Mouse (Mus musculus) adrenal gland, postnatal 10 days (tissue): Measurements from ENCODE around the gene Os9. TPM values are rescaled to one million over a fixed set of nuclear protein-coding genes. Genes with fewer than 3 reads are reported as not detected.
"Not testable (repeated sequence)": the region's sequence is repeated elsewhere in the genome, so short reads cannot be mapped to it uniquely, and the experiment has no call there.

ENCODE experiments used
- DNase-seq: peaks from one replicate; pipeline ENCODE4 v3.0.0; 2021; ENCODE audit warnings: mixed read lengths
- total RNA-seq, 2 experiments: library from RNA; stranded (reverse); gene quantifications; 2 replicates each; pipeline ENCODE4 v1.2.3; 2021

Os9 gene
- total RNA-seq, 2 experiments from 2014 or later = 82.0 to 88.6 TPM

DNA sequence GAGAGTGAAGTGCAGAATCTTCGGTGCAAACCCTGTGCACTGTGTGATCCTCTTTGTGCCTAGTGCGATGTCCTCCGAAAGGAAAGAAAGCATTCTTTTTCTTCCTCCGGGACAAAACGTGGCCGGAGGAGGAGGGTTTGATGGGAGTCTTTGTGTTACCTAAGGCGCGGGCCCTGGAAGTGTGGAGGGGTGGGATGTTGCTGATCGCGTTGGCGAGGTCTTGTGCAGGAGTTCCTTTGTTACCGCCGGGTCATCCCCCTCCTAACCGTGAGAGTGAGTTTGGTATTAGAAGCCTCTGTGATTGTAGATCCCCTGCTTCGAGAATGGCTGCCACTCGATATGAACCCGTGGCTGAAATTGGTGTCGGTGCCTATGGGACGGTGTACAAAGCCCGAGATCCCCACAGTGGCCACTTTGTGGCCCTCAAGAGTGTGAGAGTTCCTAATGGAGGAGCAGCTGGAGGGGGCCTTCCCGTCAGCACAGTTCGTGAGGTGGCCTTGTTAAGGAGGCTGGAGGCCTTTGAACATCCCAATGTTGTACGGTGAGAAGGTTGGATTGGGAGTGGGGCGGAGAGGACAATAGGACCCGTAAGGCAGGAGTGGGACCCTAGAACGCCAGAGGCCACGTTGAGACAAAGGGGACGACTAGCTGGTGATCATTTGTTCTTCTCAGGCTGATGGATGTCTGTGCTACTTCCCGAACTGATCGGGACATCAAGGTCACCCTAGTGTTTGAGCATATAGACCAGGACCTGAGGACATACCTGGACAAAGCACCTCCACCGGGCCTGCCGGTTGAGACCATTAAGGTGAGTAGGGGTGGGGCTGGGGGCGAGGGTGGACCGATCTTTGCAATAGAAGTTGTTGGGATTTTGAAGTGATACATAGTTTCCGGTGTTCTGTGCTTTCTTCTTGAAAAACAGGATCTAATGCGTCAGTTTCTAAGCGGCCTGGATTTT, 56.7 kb downstream of the Os9 start:
- no peak for DNase-seq

DNA sequence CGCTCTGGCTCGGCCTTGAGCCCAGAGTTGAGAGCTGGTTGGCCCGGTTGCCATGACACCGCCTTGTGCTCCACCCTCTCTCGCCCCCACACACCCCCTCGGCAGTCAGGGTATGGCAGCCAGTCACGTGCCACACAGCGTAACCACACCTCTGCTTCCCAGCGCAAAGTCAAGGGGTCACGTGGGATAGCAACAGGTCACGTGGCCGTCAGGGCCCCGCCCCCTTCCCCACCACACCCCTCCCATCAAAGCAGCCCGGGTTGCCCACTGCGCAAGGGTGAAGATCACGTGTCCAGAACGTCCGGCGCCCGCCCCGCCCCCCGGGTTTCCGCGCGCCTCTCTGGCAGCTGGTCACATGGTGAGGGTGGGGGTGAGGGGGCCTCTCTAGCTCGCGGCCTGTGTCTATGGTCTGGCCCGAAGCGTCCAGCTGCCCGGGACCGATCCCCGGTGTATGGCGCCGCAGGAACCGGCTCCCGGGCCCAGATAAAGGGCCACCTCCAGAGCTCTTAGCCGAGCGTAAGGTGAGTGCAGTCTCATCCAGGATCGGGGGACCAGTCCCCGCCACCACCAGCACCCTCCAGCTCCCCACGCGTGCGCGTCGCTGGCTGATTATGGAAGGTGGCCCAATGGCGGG, 57.6 kb downstream of the Os9 start, which contains the start of gene Cdk4:
Gene Cdk4 (plus strand): TSS at position 296 of the 634 bp plus-strand sequence.
- DNase-seq = peak; percentile 100

DNA sequence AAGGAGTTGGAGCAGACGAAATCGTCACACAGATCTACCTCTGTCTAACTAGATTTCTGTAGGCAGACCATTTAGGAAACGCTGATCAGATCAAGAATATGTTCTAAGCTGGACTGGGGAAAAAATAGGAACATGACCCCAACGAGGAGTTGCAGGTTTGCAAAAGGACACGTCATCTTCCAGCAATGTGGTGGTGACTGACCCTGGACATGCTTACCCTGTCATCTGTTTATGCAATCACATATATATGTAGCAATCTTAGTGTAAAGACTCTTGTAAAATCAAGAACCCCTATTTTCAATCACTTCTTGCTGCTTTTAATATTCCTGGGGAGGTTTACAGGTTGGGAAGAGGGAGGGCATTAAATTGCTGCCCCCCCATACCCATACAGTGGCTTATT, 58.4 kb downstream of the Os9 start:
- no peak for DNase-seq

GRCm38 (mm10) chr10:127062101-127062500, 58.8 kb downstream of the Os9 start:
- DNase-seq = not testable (repeated sequence)

DNA sequence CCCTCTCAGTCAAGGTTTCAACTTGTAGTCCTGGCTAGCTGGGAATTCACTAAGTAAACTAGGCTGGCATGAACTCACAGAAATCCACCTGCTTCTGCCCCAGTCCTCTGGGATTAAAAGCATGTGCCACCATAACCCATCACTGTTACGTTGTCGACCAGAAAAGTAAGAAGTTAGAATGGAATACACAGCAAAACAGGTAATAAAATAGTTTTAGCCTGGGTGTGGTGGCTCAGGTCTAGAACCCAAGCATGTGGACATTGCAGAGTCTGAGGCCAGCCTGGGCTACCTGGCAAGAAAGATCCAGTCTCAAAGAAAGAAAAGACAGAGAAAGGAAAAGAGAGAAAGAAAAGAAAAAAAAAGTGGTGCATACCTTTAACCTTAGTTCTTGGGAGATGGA, 59.4 kb downstream of the Os9 start:
- DNase-seq = no peak

GRCm38 (mm10) chr10:127061085-127061484, 59.8 kb downstream of the Os9 start:
- DNase-seq = no peak

- peak; percentile 74 for DNase-seq
These were observed 60.7 kb downstream of the Os9 start, which contains the start of gene March9 for GRCm38 (mm10) chr10:127059968-127060916. Gene March9, minus strand, starts transcription at chr10:127060184.

DNA sequence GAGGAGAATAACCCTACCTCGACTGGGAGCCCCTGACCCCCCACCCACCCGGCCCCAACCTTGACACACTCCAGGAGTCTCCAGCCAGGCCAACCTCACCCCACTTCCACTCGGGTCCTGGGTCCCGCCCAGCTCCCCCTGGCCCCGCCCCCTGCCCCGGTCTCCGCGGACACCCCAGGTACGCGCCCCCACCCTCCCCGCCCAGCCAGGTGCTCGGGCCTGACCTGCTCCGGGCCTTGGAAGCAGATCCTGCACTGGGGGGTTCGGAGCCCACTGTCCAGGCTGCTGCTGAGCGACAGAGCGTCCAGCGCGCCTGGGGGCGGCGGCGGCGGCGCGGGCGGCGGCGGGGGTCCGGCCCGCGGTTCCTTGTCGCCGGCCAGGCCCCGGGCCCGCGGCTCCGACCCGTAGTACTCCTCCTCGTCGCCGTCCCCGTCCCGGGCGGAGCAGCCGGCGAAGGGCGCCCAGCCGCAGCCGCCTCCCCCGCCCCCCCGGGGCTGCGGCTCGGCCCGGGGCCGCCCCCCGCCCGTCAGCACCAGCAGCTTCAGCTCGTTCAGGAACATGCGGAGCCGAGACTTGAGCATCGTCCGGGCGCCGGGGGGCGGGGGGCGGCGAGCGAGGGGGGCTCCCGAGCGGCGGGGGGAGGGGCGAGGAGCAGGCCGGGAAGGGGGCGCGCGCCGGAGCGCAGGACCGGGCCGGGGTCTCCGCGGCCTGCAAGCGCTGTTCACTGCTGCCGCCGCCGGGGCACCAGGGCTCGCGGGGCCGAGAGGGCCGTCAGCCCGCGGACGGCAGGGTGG, 61.6 kb downstream of the Os9 start:
- DNase-seq = no peak

GRCm38 (mm10) chr10:127058708-127059107, 62.2 kb downstream of the Os9 start:
- no peak for DNase-seq

DNA sequence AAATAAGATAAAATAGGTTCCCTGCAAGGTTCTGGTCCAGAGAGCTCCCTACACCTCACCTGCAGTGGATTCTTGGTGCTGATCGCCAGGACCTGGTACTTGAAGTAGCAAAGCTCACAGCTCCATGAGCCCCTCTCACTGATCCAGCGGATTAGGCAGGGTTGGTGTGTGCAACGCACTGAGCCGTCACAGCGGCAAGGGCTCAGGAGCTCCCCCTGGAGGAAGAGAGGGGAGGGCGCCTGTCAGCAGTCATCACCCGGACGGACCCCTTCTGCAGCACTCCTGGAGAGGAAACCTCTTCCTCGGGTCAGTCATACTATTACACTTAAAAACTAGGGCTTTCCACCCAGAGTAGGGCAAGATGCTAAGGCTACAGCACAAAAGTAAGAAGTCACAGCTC, 62.8 kb downstream of the Os9 start:
- DNase-seq = peak; percentile 88

- DNase-seq = no peak
These were observed 64.4 kb downstream of the Os9 start for GRCm38 (mm10) chr10:127056490-127056889.

DNA sequence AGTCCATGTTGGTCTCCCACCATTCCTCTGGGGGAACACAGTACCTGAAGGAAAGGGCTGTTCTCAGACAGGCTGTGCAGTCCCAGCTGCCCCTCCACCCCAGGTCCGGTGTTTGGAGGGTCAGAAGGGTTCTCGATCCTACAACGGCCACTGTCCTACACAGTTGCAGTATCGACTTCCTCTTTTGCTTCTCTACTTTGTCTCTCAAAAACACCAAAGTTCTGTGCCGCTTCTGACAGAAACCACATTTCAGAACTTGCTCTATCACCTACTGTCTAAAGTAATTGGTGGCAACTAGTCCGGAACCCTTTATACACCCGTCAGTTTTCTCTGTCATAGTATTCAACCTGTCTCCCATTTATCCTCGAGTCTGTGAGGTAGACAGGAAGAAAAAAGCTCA, 65.5 kb downstream of the Os9 start:
- no peak for DNase-seq

DNA sequence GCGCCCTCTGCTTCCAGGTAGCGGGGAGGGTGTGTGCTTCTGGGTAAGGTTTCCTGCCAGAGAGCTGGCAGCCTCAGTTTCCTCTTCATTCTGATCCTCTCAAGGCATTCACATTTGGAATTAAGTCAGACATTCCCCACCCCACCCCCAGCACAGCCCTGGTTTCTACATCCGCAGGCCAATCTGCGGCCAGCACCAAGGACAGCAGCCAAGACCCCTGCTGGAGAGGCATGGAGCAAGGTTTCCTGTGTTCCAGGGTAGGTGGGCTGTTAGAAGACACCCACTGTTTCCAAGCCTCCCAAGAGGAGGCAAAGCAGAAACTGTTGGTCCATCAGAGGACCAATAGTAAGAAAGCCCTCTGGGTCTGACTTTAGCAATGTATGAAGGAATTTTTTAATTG, 66.3 kb downstream of the Os9 start:
- DNase-seq = peak; percentile 30

DNA sequence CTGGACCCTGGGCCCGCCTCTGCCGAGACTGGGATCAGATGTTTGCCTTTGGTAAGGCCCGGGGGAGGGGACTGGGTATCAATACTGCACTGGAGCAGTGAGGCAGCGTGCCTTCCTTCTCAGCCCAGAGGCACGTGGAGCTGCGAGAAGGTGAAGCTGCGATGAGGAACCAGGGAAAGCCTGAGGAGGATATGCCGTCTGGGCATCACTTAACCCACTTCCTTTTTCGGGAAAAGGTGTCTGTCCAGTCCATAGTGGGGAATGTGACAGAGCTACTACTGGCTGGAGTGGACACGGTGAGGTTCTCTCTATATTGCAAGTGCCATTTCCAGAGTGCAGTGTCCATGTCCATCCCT, 70.8 kb downstream of the Os9 start:
- no peak for DNase-seq

- DNase-seq = no peak
These were observed 71.4 kb downstream of the Os9 start for GRCm38 (mm10) chr10:127049395-127050118.

- DNase-seq = no peak
These were observed 72.1 kb downstream of the Os9 start for GRCm38 (mm10) chr10:127048608-127049394.

DNA sequence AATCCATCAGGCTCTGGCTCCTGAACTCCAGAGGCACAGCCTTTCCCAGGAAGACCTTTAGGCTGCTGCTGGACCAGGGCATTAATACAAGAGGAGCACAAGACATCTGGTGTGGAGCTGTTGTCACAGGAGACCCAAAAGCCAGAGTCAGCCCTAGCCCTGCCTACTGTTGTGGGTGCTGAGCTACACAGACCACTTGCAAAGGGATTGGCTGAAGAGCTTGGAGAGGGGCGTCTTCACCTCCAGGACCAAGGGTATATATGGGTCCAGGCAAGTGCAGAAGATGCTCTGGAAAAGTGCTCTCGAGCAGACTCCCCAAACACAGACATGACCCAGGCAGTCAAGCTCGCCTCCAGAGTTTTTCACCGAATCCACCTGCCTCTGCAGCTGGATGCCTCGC, 73.0 kb downstream of the Os9 start, which contains the start of gene Cyp27b1:
Gene Cyp27b1 (plus strand): TSS at position 297 of the 400 bp plus-strand sequence.
- DNase-seq = no peak
